Mouse (Mus musculus): ENCODE results near the gene Tmbim4.

Tmbim4 gene

DNA sequence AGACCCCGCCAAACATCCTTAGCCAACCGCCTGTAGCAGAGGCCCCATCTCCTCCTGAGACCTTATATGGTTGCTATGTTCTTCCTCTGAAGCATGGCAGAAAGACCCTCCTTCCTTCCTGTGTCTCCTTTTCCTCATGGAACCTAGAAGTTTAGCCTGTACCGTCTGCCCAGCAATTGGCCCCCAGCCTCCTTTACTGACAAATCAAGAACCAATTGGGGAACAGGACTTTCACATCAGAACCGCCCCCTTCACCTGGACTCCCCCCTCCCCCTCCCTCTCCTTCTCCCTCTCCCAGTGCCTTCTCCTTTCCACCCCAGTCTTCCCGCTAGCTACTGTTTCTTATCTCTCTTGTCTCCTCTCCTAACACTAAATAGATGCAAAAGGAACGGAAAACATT, 38.1 kb downstream of the Tmbim4 start:
- no peak for DNase-seq (ENCODE audit: low read depth in 2 of 2, low spot score in 2 of 2)

DNA sequence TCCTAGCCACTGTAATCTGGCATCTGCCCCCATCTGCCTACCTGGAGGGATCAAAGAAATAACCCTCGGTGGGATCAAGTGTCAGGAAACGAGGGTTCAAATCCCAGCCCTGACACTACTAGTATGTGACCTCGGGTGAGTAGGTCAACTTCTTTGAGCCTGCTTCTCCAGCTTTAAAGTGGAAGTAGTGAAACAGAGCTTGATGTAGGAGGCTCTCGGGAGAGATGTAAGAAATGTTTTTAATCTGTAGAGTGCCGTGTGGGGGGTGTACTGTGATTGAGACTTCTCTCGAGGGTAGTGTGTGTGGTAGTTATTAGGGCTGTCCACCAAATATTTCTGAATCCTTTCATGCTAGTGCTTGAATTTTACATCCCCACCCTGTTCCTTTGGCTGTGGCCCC, 41.0 kb downstream of the Tmbim4 start:
- no peak for DNase-seq (ENCODE audit: low read depth in 2 of 2, low spot score in 2 of 2)

DNA sequence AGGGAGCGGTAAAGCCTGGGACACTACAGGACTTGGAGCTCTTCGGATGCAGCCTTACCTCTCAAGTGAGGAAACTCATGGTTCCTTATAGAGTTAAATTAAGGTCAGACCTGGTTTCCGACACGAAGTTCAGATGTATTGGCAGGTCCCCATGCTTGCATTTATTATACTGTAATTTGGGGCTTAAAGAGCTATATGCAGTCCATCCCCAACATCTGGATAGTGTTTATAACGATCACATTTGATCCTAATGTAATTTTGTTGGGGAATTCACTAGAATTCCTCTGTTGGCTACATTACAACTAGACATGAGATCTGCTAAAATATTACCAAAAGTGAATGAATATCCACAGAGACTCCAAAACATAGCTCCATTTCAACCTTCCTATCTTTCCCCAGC, 44.3 kb downstream of the Tmbim4 start:
- no peak for DNase-seq (ENCODE audit: low read depth in 2 of 2, low spot score in 2 of 2)

DNA sequence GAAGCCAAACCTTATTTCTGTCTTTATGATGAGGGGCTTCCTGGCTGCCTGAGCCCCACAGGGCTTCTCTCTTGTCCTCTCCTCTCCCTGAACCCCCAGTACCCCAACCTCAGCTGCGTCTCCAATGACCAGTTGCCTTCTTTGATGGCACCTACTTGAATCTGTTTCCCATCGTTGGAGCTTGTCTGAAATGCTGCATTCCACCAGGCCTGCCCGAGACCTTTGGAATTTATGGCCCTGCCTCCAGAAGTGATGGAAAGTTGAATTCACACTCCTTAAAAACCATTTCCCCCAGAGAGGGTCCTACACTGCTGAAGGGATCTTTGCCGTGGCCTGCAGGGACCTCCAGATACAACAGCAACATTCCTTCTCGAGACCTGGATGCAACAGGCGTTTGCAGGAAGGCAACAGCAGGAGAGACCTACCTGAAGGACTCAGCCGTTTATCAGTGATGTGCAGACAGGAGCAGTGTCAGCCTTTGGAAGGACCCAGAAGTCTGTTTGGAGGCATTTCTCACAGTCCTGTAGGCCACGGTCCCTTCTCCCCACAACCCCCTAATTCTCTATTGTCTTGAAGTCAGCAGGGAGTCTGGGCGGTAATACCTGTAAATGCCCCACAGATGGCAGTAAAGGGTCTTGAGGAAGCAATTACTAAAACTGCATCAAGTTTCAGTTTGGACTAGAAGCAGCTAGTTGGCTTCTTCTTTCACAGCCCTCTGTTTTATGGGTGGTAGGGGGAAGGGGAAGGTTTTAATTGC, 45.8 kb downstream of the Tmbim4 start:
- peak; percentile 35 to 58 for DNase-seq (ENCODE audit: low read depth in 2 of 2, low spot score in 2 of 2)

DNA sequence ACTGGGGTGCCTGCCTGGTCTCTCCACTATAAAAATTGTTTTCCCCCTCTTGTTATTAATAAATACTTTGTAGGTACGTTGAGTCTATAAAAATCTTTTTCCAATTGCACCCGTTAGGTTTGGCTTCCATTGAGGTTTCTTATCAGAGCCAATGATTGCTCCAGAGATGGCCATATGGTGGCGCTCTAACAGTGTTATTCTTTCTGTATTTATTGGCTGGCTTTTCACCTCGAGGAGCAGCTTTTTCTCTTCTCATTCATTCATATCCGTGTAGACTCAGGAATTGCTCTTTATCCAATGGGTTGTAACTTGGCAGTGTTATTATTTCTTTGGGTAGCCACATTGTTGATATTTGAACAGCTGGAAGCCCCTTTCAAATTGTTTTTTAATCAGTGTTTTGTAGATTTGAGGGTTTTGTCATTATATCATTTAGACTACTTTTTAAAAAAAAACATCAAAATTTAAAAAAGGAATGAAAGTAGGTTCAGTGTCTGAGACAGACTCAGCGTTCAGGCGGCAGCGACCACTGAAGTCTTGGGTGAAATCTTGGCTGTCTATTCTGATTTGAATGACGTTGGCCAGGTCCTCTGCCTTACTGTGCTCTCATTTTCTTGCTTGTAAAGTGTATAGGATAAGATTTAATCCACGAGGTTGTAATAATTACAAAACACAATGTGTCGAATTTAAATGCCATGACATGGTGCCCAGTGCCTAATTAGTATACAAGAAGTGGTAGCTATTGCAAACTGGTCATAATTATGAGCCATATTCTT, 49.7 kb downstream of the Tmbim4 start:
- DNase-seq (ENCODE audit: low read depth in 2 of 2, low spot score in 2 of 2), result no peak

DNA sequence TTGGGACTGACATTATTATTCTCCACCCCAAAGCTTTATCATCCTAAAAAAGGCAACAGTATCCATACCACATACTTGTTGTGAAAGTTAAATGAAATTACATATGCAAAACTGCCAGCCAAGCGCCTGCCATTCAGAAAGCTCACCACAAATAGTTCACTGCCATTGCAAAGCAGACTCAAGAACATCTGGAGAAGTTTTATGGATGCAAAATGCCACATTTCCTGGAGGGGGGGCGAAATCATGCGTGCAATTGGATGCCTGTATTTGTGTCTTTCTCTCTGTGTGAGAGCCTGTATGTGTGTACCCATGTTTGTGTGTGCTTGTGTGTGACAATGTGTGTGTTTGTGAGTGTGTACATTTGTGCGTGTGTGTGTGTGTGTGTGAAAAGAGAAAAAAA, 50.4 kb downstream of the Tmbim4 start:
- DNase-seq (ENCODE audit: low read depth in 2 of 2, low spot score in 2 of 2), result no peak

DNA sequence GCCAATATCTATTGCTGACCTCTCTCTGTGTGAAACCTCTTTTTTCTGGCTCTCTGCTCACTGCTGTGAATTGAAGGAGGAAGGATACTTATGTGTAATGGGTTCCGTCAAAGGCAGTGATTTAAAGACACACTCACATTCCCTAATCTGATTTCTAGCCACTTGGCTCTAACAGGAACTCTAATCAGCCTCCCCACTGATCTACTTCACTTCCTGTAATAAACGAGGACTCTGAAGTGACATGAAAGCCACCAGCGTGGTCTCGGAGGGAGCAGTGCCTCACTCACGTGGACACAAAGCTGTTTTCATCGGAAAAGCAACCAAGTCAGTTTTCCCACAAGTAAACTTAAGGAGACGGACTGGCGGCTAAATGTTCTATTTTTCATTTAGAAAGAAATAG, 51.4 kb downstream of the Tmbim4 start:
- DNase-seq (ENCODE audit: low read depth in 2 of 2, low spot score in 2 of 2), result no peak

DNA sequence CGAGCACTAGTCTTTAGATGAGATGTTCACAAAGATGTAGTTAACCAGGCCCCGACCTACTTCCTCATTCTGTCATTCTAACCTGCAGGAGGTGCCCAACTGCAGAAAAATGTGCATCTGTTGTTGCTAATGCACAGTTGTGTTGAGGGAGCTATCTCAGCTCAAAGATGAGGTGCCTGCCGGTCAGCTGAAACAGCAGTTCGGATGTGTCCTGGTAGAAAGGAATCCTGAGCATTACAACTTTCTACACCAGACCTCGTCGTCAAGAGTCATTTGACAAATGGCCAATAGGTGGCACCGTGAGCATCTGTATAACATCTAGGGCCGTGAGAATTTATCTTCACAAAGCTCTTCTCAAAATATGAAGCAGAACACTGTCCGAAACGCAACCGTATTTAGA, 55.8 kb downstream of the Tmbim4 start:
- peak in 1 of 2 experiments; percentile 28 for DNase-seq (ENCODE audit: low read depth in 2 of 2, low spot score in 2 of 2)

DNA sequence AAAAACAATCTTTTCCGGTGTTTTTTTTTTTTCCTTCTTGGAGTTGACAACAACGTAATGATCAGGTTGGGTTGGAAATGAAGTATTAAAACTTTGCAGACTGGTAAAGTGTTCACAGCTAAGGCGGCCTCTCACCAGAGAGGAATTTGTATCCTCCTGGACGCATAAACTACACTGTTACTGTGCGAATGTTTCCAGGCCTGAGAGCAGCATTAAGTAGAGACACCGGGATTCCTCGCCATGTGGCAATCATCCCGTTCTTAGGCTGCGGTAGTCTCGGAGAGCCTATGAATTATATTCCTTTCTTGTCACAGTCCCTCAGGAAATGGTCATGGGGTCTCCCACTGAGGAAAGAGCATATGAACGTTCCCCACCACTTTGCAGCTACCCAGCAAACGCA, 66.4 kb downstream of the Tmbim4 start:
- no peak for DNase-seq (ENCODE audit: low read depth in 2 of 2, low spot score in 2 of 2)

DNA sequence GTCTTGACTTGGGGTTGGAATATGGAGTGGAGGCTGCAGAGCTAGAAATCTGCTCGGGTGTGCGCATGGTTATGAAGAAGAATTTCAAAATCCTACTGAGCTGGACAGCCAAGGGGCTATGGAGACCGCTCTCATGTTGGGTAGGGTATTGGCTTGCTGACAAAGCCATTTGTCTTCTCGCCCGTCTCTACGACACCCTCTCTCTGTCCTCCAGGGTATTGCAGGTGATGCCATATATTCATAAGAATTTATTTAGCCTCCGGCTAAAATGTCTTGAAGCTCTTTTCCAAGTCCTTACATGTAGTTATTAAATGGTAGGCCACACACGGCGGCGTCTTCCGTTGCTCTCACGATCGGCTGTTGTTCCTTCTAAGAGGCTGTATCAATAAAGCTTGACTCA, 68.6 kb downstream of the Tmbim4 start:
- no peak for DNase-seq (ENCODE audit: low read depth in 2 of 2, low spot score in 2 of 2)

DNA sequence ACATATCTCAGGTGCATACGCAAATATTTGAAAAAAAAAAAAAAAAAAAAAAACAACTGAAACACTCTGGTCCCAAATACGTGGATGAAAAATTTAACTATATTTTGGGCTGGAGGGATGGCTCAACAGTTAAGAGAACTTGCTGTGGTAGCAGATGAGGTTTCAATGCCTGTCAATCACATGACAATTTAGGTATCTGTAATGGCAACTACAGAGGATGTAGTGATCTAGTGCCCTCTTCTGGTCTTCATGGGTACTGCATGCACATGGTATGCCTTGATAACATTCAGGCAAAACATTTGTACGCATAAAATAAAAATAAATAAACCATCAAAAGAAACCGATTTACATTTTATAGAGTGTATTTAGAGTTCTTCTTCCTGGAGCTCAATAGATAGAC, 69.4 kb downstream of the Tmbim4 start:
- DNase-seq (ENCODE audit: low read depth in 2 of 2, low spot score in 2 of 2), result peak; percentile 50 to 59

DNA sequence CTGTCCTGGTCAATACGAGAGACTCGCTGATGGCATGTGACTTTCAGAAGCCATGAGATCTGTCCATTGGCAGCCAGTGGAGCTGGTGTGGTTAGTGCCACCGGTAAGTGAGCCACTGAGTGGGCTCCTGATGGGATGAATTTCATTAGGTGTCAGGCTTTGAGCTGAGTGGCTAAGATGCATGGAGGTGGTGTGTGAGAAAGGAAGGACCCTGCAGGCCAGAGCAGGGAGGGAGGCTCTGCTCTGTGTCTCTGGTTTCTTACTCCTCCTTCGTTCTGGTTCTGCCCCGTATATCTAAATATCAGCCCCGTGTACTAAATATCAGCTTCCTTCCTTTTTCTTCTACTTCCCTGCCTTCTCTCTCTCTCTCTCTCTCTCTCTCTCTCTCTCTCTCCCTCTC, 69.9 kb downstream of the Tmbim4 start:
- no peak for DNase-seq (ENCODE audit: low read depth in 2 of 2, low spot score in 2 of 2)

DNA sequence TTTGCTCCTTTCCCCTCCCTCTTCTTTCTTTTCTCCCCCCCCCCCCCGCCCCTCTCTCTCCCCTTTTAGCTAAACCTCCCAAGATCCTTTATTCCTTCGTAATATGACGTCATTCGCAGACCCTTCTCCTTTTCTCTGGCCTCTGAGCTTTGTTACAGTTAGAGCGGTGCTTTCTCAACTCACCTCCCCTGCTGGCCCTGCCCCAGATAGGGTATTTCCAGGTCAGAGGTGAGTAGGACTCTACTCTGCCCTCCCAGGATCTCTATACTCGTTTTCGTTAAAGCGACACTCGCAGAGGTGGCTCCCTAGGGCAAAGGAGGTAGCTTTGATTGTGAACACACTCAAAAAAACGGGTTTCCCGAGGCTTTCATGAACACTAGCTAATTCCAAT, 70.5 kb downstream of the Tmbim4 start:
- no peak for DNase-seq (ENCODE audit: low read depth in 2 of 2, low spot score in 2 of 2)

DNA sequence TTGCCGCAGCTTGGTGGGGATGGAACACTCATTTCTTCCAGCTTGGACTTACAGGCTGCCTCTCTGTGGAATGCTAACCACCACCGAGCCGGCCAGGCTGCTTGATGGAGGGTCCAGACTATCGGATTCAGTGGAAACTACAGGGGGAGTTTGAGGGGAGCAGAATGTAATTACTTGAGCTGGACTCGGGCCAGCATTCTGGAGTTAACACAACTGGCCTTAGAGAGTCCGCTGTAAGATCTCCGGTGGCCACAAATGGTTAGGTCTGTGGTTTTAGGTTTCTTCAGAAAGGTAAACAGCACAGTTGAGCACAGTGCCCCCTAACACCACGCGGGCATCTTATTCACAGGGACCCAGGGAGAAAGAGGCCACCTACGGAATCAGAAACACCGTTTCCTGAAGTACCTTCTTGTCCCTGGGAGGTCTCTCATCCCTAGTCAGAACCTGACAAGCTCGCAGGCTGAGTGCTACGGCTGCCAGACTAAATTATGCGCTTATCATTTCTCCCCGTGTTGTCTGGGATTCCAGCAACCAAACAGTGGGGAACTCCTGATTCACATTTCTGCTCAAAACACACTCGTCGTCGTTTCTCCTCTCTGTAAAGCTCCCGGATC, 71.0 kb downstream of the Tmbim4 start:
- no peak for DNase-seq (ENCODE audit: low read depth in 2 of 2, low spot score in 2 of 2)

DNA sequence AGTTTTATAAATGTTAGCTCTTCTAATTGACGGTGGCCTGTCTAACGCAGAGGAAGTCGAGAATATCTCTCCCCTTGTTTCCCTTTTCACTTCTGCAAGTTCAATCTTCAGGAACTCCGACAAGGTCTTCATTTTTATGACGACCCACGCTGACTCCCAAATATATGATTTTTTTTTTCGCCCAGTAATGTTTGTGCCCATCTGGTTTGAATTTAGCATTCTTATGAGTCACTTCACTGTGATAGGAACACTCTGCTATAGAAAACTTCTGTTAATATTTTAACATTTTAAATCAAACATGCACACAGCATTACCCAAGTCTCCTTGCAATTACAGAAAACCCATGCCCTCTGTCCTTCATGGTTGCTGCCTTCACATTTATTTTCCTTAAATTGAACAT, 71.9 kb downstream of the Tmbim4 start:
- no peak for DNase-seq (ENCODE audit: low read depth in 2 of 2, low spot score in 2 of 2)

Data from CD8-positive naive resting alpha-beta T cell, adult 2 months (primary cell).